Mouse (Mus musculus) E14TG2a.4 (cell line): ENCODE measurements around the gene Foxn3.

Source experiments
- CTCF ChIP-seq: conservative IDR thresholded peaks from 2 replicates; pipeline ENCODE4 v1.5.1; 2014; ENCODE audit warnings: low read length
- NANOG ChIP-seq: IDR thresholded peaks from 2 replicates; pipeline ENCODE4 v1.6.1; 2014; ENCODE audit warnings: borderline replicate concordance, low read length, mixed read lengths

DNA sequence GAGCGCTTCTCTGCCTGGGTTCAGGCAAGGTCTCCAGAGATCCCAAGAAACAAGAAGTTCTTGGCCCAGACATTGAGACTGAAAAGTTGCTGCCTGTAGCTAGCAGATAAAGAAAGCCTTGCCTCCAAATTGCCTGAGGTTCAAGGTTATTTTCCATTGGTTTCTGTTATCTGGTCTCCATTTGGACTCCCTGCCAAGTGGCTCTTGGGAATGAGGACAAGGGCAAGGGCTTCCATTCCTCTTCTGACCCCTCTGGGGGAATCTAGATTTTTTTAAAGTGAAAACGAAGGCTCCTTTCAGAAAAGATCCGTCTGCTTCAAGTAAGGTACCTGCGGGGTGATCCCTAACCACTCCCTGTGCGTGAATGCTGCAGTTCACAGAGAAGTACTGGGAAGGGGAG, 130.0 kb downstream of the Foxn3 start:
- TF ChIP-seq CTCF (no peak), NANOG (no peak)
